Mouse (Mus musculus): Measurements from ENCODE around the gene Nup210. TPM values are rescaled to one million over a fixed set of nuclear protein-coding genes. Genes with fewer than 3 reads are reported as not detected.
"Not testable (repeated sequence)": the region's sequence is repeated elsewhere in the genome, so short reads cannot be mapped to it uniquely, and the experiment has no call there.

Nup210 gene
- polyA plus RNA-seq, 1 experiment from 2014 or later, result 21.2 TPM

DNA sequence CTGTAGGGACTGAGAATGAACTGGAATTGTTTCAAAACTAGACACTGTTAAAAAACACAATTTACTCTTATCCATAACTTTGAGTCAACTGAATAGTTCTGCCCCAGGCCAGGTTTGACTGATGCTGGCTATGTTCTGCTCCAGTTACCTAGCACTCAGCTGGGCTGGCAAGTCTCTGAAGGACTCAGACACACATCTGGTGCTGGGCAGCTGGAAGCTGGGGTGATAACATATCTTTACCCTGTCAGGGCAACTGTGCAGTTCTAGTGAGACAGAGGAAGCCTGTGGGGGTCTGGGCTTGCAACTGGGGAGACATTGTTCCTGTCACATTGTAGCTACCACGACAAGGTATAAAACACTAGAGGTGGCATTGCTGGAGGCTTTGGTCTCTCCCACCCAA, 14.2 kb upstream of the Nup210 start:
- ATAC-seq (ENCODE audit: low FRiP score, low read depth), result no peak
- WGBS, result 60% methylated on average over 1 of the region's 1 CpGs

DNA sequence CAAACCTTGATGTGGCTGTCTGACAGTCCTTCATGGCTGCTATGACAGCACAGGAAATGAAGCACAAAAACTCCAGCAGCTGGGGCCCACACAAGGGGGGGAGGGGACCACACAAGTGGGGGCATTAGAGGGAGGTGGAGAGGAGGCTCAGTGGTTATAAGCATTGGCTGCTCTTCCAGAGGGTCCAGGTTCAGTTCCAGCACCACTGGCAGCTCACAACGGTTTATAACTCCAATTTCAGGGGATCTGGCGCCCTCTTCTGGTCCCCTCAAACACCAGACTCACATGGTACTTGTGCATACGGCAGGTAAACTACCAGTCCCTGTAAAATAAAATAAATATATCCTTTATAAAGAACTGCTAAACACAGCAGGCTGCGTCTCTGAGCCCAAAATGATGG, 12.4 kb upstream of the Nup210 start:
- Histone ChIP-seq H3K4me1 (replicated peaks) (no peaks in the 10 kb centered on the region), H3K4me2 (no peak overlapping the region), H3K27me3 (no peaks in the 10 kb centered on the region), H3K4me3 (no peak overlapping the region), H3K9me3 (no peaks in the 10 kb centered on the region), H3K36me3 (no peaks in the 10 kb centered on the region), H3K9ac (no peak overlapping the region), H3K27ac (replicated peaks) (no peak overlapping the region)
- 51% methylated on average over 4 of the region's 4 CpGs for WGBS
- no peak for ATAC-seq (ENCODE audit: low FRiP score, low read depth)

More for the DNA sequence above, 14.2 kb upstream of the Nup210 start:
- no peaks in the 10 kb centered on the region for H3K9me3 ChIP-seq
- H3K4me3 ChIP-seq, result no peak overlapping the region
- no peaks in the 10 kb centered on the region for H3K36me3 ChIP-seq
- no peak overlapping the region for H3K4me2 ChIP-seq
- H3K9ac ChIP-seq, result no peak overlapping the region
- H3K4me1 ChIP-seq (replicated peaks), result no peaks in the 10 kb centered on the region
- H3K27me3 ChIP-seq, result no peaks in the 10 kb centered on the region
- H3K27ac ChIP-seq (replicated peaks), result no peak overlapping the region

DNA sequence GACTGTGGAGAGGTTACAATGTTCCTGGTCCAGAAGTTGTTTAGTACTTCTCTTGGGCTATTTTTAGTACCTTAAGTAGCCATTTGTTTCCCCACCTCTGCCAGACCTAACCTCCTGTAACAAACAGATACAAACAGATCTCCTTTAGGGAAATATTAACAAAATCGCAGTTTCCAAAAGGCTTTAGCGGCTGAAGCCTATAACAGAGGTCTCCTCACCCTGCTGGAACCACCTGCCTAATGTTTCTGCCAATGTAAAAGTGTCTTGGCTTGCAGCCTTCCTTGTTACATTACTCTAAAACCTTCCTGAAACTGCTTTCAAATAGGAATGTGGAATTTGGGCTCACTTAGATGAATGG, 8.6 kb upstream of the Nup210 start:
- H3K4me2 ChIP-seq, result no peak overlapping the region
- H3K4me1 ChIP-seq (replicated peaks), result no peaks in the 10 kb centered on the region
- no peaks in the 10 kb centered on the region for H3K27me3 ChIP-seq
- H3K27ac ChIP-seq (replicated peaks), result no peak overlapping the region
- ATAC-seq (ENCODE audit: low FRiP score, low read depth), result no peak
- H3K9ac ChIP-seq, result no peak overlapping the region
- no peaks in the 10 kb centered on the region for H3K36me3 ChIP-seq
- no peaks in the 10 kb centered on the region for H3K9me3 ChIP-seq
- H3K4me3 ChIP-seq, result no peak overlapping the region
- 92% methylated on average over 2 of the region's 2 CpGs for WGBS

DNA sequence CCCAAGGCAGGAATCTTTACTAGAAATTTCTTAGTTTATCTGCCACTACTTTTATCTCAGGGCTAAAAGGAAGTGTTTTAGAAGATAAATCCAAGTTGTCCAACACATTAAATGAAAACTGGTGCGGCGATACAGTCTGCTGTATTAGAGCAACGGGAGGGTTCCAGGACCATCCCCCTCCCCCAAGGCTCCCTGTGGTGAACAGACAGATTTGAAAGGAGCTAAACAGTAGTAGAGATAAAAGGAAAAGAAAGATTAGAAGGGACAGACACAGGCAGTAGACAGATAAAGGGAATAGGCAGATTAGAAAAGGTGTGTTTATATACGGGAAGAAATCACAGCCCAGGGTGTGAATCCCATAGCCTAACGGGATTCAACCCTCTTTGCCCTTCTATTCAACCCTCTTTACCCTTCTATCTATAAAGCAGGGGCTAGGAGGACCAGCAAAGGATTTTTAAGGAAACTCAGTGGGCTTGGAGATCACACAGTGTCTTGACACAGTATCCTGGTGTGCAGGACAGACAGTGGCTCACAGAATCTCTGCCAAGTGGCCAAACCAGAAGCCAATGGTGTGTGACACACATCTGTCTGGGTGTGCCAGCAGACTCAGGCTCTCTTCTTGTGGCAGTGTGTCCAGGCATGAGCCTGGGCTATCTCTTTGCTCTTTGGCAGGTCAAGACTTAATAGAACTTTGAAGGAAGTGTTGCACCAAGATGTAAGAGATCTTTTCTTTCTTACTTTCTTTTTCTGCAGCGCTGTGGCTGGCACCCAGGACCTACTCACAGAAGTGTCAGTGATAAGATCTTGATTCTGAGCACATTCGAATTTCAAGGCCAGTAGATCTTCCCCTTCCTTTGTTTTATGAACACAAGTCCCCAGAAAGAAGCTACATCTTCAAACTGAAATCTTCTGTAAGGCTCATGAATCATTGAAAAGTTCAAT, 7.9 kb upstream of the Nup210 start:
- H3K36me3 ChIP-seq, result no peaks in the 10 kb centered on the region
- WGBS, result 50% methylated on average over 7 of the region's 7 CpGs
- no peaks in the 10 kb centered on the region for H3K4me1 ChIP-seq (replicated peaks)
- H3K27ac ChIP-seq (replicated peaks), result no peak overlapping the region
- H3K9ac ChIP-seq, result no peak overlapping the region
- H3K4me2 ChIP-seq, result no peak overlapping the region
- H3K4me3 ChIP-seq, result no peak overlapping the region
- no peaks in the 10 kb centered on the region for H3K27me3 ChIP-seq
- no peak for ATAC-seq (ENCODE audit: low FRiP score, low read depth)
- H3K9me3 ChIP-seq, result no peaks in the 10 kb centered on the region

DNA sequence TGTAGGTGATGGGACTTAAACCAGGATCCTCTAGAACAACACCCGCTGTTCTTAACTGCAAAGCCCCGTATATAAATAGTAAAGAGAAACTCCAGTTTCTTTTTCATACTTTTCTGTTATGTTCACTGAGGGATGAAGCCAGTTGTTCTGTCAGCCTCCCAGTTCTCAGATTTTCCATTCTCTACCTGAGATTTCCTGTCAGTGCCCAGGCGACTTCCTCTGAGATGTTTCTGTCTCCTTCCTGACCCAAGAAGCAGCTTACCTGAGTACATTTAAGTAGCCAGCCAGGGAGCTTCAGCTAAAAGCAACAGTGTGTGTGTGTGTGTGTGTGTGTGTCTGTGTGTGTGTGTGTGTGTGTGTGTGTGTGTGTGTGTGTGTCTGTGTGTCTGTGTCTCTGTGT, 6.8 kb upstream of the Nup210 start:
- no peak for ATAC-seq (ENCODE audit: low FRiP score, low read depth)
- 86% methylated on average over 3 of the region's 3 CpGs for WGBS

DNA sequence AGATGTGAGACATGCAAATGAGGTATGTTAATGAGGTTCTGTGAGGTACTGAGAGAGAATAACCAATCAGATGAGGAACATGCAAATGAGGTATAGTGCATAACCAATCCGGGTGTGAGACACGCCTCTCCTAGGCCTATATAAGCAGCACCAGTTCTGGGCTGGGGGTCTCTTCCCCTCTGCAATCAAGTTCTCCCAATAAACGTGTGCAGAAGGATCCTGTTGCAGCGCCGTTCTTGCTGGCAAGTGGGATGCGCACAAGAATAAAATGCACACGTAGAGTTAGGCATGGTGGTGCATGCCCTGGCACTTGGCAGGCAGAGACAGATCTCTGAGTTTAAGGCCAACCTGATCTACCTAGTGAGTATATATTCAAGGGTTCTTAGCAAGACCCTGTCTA, 4.5 kb upstream of the Nup210 start:
- H3K9ac ChIP-seq; H3K27me3 ChIP-seq; H3K4me3 ChIP-seq; H3K36me3 ChIP-seq; ATAC-seq (ENCODE audit: low FRiP score, low read depth); H3K9me3 ChIP-seq; H3K27ac ChIP-seq (replicated peaks); H3K4me2 ChIP-seq: not testable (repeated sequence)
- peaks cover 12% of the 10 kb centered on the region for H3K4me1 ChIP-seq (replicated peaks)
- 95% methylated on average over 7 of the region's 7 CpGs for WGBS

More for the DNA sequence above, 6.8 kb upstream of the Nup210 start:
- Histone ChIP-seq H3K9ac (no peak overlapping the region), H3K4me2 (no peak overlapping the region), H3K9me3 (no peaks in the 10 kb centered on the region), H3K4me1 (replicated peaks) (no peaks in the 10 kb centered on the region), H3K4me3 (no peak overlapping the region), H3K36me3 (no peaks in the 10 kb centered on the region), H3K27me3 (no peaks in the 10 kb centered on the region), H3K27ac (replicated peaks) (no peak overlapping the region)

DNA sequence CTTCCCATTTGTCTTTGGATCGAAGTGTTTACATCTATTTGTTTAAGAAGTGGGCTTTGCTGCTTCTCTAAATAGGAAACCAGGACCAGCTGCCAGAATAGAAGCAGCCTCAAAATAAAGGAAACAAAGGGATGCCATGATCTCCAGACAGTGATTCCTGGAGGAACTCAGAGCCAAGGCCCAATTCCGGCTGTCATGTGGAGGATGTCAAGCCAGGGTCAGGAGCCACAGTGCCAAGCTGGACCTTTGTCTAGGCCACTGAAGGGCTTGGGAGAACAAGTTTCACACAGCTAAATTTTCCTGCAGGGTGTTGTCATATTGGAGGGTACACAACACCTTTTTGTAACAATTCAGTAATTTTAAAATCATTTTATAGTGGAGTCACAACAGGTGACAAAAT, 3.6 kb upstream of the Nup210 start:
- H3K27ac ChIP-seq (replicated peaks), result no peak overlapping the region
- WGBS, result 75% methylated on average over 2 of the region's 2 CpGs

DNA sequence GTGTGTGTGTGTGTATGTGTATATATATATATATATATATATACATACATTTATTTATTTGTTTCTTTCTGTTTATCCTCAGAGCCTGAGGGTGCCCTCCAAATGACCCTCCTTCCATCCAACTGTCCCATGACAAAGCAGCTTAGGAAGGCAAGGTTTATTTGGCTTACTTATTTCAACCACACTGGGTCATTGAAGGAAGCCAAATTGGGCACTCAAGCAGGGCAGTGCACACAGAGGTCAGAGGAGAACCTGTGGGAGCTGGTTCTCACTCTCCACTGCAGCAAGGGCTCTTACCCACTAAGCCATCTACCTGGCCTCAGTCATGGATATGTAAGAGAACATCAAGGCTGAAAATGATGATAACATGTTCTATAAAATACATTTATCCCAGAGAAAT, 1.9 kb upstream of the Nup210 start:
- ATAC-seq (ENCODE audit: low FRiP score, low read depth), result no peak

More for the DNA sequence above, 3.6 kb upstream of the Nup210 start:
- no peak for ATAC-seq (ENCODE audit: low FRiP score, low read depth)
- Histone ChIP-seq H3K4me3 (no peak overlapping the region), H3K27me3 (no peaks in the 10 kb centered on the region), H3K9me3 (no peaks in the 10 kb centered on the region), H3K4me2 (no peak overlapping the region), H3K36me3 (no peaks in the 10 kb centered on the region), H3K4me1 (replicated peaks) (peaks cover 21% of the 10 kb centered on the region), H3K9ac (no peak overlapping the region)

DNA sequence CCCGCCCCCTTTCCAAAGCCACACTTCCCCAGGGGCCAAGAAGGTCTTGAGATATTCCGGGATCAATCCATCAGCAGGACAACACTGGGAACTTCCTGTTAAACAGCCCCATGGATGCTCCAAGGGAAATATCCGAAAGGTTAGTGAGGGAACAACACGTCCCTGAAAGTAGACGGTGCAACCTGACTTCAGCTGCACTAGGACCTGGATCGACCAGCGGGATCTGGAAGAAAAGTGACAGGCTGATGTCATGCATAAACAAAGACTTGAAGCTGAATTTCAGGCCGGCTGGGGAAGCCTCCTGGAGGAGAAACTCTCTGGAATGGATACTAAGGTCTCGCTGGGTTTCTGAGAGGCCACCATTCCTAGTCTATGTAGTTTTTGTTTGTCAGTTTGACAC, 520 bp upstream of the Nup210 start:
- H3K9ac ChIP-seq, result peak overlapping the region; percentile 75; the same call in 1 of the 2 replicates
- peak overlapping the region; percentile 85 for H3K4me2 ChIP-seq
- ATAC-seq (ENCODE audit: low FRiP score, low read depth), result peak; percentile 49
- WGBS, result 1% methylated on average over 9 of the region's 9 CpGs
- no peaks in the 10 kb centered on the region for H3K9me3 ChIP-seq
- H3K36me3 ChIP-seq, result no peaks in the 10 kb centered on the region
- no peaks in the 10 kb centered on the region for H3K27me3 ChIP-seq
- peak overlapping the region; percentile 95 for H3K27ac ChIP-seq (replicated peaks)
- H3K4me1 ChIP-seq (replicated peaks), result peaks cover 37% of the 10 kb centered on the region
- H3K4me3 ChIP-seq, result peak overlapping the region; percentile 76

More for the DNA sequence above, 1.9 kb upstream of the Nup210 start:
- Histone ChIP-seq H3K27ac (replicated peaks) (no peak overlapping the region), H3K27me3 (no peaks in the 10 kb centered on the region), H3K9me3 (no peaks in the 10 kb centered on the region), H3K4me2 (no peak overlapping the region), H3K4me3 (no peak overlapping the region), H3K9ac (no peak overlapping the region), H3K36me3 (no peaks in the 10 kb centered on the region), H3K4me1 (replicated peaks) (peaks cover 37% of the 10 kb centered on the region)

DNA sequence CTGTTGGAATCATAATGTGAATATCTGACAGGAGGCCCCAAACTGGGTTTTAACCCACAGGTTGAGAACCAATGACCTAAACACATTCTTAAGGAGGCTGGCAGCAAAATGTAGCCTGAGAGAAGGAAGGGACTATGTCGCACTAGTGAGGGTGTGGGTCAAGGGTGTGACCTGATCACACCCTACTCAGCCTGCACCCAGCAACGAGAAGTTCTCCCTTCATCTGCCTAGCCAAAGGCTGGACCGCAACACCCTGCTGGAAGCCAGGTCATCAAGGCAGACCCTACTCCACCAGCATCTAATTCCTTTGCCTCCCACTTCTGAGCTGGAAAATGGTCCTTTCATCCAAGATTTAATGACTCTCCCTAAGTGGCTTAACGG, 776 bp downstream of the Nup210 start:
- peak; percentile 5; the same call in 1 of the 2 replicates for ATAC-seq (ENCODE audit: low FRiP score, low read depth)

DNA sequence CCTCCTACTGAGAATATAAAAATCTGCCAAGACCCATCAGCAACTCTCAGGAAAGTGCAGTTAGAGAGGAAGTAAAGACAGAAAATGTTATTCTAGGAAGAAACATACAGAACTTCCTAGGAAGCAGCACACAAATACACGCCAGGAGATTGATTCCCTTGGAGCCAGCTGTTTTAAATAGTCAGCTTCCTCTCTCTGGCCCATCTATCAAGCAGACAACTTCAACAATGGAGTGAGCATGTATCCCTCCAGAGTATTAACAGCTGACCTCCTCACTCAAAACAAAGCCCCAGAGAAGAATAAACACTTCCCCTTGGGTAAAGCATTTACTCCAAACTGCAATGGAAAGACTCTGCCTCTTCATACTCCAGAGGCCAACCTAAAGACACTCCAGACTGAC, 1.5 kb downstream of the Nup210 start:
- H3K4me2 ChIP-seq, result peak overlapping the region; percentile 85
- H3K27me3 ChIP-seq, result no peaks in the 10 kb centered on the region
- no peak overlapping the region for H3K27ac ChIP-seq (replicated peaks)
- no peaks in the 10 kb centered on the region for H3K36me3 ChIP-seq
- H3K9me3 ChIP-seq, result no peaks in the 10 kb centered on the region
- peaks cover 37% of the 10 kb centered on the region for H3K4me1 ChIP-seq (replicated peaks)
- H3K4me3 ChIP-seq, result 0 out of 2 replicates have a peak overlapping the region, but pooled peaks have one; percentile 76
- ATAC-seq (ENCODE audit: low FRiP score, low read depth), result no peak
- 21% methylated on average over 1 of the region's 1 CpGs for WGBS
- no peak overlapping the region for H3K9ac ChIP-seq

More for the DNA sequence above, 776 bp downstream of the Nup210 start:
- Histone ChIP-seq H3K36me3 (no peaks in the 10 kb centered on the region), H3K4me2 (peak overlapping the region; percentile 85), H3K27me3 (no peaks in the 10 kb centered on the region), H3K27ac (replicated peaks) (peak overlapping the region; percentile 95), H3K9me3 (no peaks in the 10 kb centered on the region), H3K9ac (peak overlapping the region; percentile 75), H3K4me3 (peak overlapping the region; percentile 76), H3K4me1 (replicated peaks) (peaks cover 37% of the 10 kb centered on the region)
- 10% methylated on average over 4 of the region's 4 CpGs for WGBS

DNA sequence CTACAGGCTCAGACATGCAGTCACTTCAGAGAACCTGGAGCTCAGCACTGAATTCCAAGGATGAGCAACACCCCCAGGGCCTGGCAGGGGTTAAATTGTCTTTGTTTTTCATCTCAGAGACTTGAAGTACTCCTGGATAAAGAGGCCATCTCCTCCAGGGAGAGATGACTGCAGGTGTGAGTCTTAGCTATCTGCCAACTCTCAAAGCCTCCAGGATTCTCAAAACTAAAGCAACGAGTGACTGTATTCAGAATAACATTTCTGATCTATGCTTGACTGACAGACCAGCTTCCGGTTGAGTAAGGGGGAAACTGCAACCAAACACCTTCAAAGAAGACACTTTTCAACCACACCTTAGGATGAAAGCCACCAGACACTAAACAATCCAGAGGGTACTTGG, 1.9 kb downstream of the Nup210 start:
- Histone ChIP-seq H3K9me3 (no peaks in the 10 kb centered on the region), H3K4me1 (replicated peaks) (peaks cover 37% of the 10 kb centered on the region), H3K4me3 (no peak overlapping the region), H3K27ac (replicated peaks) (no peak overlapping the region), H3K36me3 (no peaks in the 10 kb centered on the region), H3K4me2 (peak overlapping the region; percentile 85; the same call in 1 of the 2 replicates), H3K27me3 (no peaks in the 10 kb centered on the region), H3K9ac (no peak overlapping the region)
- no peak for ATAC-seq (ENCODE audit: low FRiP score, low read depth)
- WGBS, result 46% methylated on average over 2 of the region's 2 CpGs

DNA sequence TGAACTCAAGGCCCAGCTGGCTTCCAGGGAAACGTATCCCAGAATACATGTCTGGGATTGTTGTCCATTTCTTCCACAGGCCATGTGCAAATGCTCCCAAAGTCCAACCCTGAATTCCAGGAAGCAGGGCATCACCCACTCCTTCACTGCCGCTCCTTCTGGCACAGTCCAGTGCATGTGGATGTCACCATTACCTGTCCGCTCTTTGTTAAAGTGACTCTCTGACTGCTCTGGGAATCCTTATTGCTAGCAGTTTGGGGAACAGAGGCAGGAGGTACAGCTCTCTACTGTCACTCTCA, 4.7 kb downstream of the Nup210 start:
- H3K27me3 ChIP-seq, result no peaks in the 10 kb centered on the region
- H3K27ac ChIP-seq (replicated peaks), result no peak overlapping the region
- WGBS, result 94% methylated on average over 3 of the region's 3 CpGs
- H3K4me2 ChIP-seq, result no peak overlapping the region
- no peak overlapping the region for H3K4me3 ChIP-seq
- no peaks in the 10 kb centered on the region for H3K36me3 ChIP-seq
- no peak for ATAC-seq (ENCODE audit: low FRiP score, low read depth)
- peaks cover 27% of the 10 kb centered on the region for H3K4me1 ChIP-seq (replicated peaks)
- no peak overlapping the region for H3K9ac ChIP-seq
- no peaks in the 10 kb centered on the region for H3K9me3 ChIP-seq
